Mouse (Mus musculus) embryo, embryonic 11 days (tissue): ENCODE results near the gene Gcc1.
A peak's percentile ranks its signal among the peaks of the same experiment; 100 is the strongest.

Experiments
- DNase-seq: peaks from one replicate; pipeline ENCODE4 v3.0.0-alpha.2; 2015

Gene Gcc1

GRCm38 (mm10) chr6:28421469-28422000, 6.7 kb downstream of the Gcc1 start:
- DNase-seq, result peak; percentile 94

- no peak for DNase-seq
Measured at GRCm38 (mm10) chr6:28420865-28421264, 7.3 kb downstream of the Gcc1 start.

- no peak for DNase-seq
Measured at GRCm38 (mm10) chr6:28420361-28420760, 7.8 kb downstream of the Gcc1 start.

- DNase-seq, result no peak
Measured at GRCm38 (mm10) chr6:28419673-28420072, 8.5 kb downstream of the Gcc1 start.

- DNase-seq, result no peak
Measured at GRCm38 (mm10) chr6:28418449-28418848, 9.7 kb downstream of the Gcc1 start.

GRCm38 (mm10) chr6:28416981-28417380, 11.2 kb downstream of the Gcc1 start:
- DNase-seq, result no peak

GRCm38 (mm10) chr6:28411236-28411635, 17.0 kb downstream of the Gcc1 start:
- DNase-seq, result no peak

GRCm38 (mm10) chr6:28410053-28410452, 18.1 kb downstream of the Gcc1 start:
- no peak for DNase-seq

GRCm38 (mm10) chr6:28399791-28400190, 28.4 kb downstream of the Gcc1 start:
- DNase-seq, result no peak

- DNase-seq, result no peak
Measured at GRCm38 (mm10) chr6:28398726-28399125, 29.5 kb downstream of the Gcc1 start.

- peak; percentile 73 for DNase-seq
Measured at GRCm38 (mm10) chr6:28397681-28398203, 30.4 kb downstream of the Gcc1 start, which contains the start of gene Zfp800. TSS of gene Zfp800 (minus strand) at chr6:28398005.

GRCm38 (mm10) chr6:28396853-28397457, 31.2 kb downstream of the Gcc1 start:
- peak; percentile 76 for DNase-seq

- DNase-seq, result peak; percentile 29
Measured at GRCm38 (mm10) chr6:28396051-28396852, 31.9 kb downstream of the Gcc1 start.

- DNase-seq, result no peak
Measured at GRCm38 (mm10) chr6:28389038-28389437, 39.2 kb downstream of the Gcc1 start.

GRCm38 (mm10) chr6:28385169-28385568, 43.0 kb downstream of the Gcc1 start:
- DNase-seq, result no peak

GRCm38 (mm10) chr6:28381983-28382382, 46.2 kb downstream of the Gcc1 start:
- DNase-seq, result no peak

GRCm38 (mm10) chr6:28369966-28370683, 58.1 kb downstream of the Gcc1 start:
- DNase-seq, result no peak

GRCm38 (mm10) chr6:28367575-28367974, 60.6 kb downstream of the Gcc1 start:
- DNase-seq, result no peak
